Mouse (Mus musculus) neural tube, embryonic 12.5 days (tissue): ENCODE results near the gene Pam16. TPM values are rescaled to one million over a fixed set of nuclear protein-coding genes. Genes with fewer than 3 reads are reported as not detected.
"Not testable (repeated sequence)": the region's sequence is repeated elsewhere in the genome, so short reads cannot be mapped to it uniquely, and the experiment has no call there.

Experiments used
- ATAC-seq: fragments of 200-750 bp; cut with Nextera tagmentation; 2 replicates; pipeline ENCODE4 v1.8.0; 2017; ENCODE audit warnings: low read depth, mild to moderate bottlenecking, moderate TSS enrichment, moderate library complexity; ENCODE audit not compliant: low FRiP score
- H3K27ac ChIP-seq: fragments of 300-500 bp; sonication (generic); 2 replicates; pipeline ENCODE4 v1.5.1; 2016
- H3K27me3 ChIP-seq: fragments of 300-500 bp; sonication (generic); replicated peaks from 2 replicates; pipeline ENCODE4 v1.6.1; 2016; ENCODE audit warnings: mild to moderate bottlenecking
- H3K36me3 ChIP-seq: fragments of 300-500 bp; sonication (generic); 2 replicates; pipeline ENCODE4 v1.6.1; 2016; ENCODE audit warnings: mild to moderate bottlenecking
- H3K4me1 ChIP-seq: fragments of 300-500 bp; sonication (generic); 2 replicates; pipeline ENCODE4 v1.6.1; 2016
- H3K4me2 ChIP-seq: fragments of 300-500 bp; sonication (generic); replicated peaks from 2 replicates; pipeline ENCODE4 v1.6.1; 2016; ENCODE audit warnings: mild to moderate bottlenecking
- H3K4me3 ChIP-seq: fragments of 300-500 bp; sonication (generic); 2 replicates; pipeline ENCODE4 v1.5.1; 2016
- H3K9ac ChIP-seq: fragments of 300-500 bp; sonication (generic); 2 replicates; pipeline ENCODE4 v1.6.1; 2016; ENCODE audit warnings: mild to moderate bottlenecking
- H3K9me3 ChIP-seq: fragments of 300-500 bp; sonication (generic); 2 replicates; pipeline ENCODE4 v1.6.1; 2016; ENCODE audit warnings: mild to moderate bottlenecking
- WGBS: fragments of 180-500 bp; shearing (Covaris S2); methylation state at CpG from one replicate; pipeline ENCODE4 v1.1.7; 2016; 5-methylcytosine and 5-hydroxymethylcytosine counted together
- polyA plus RNA-seq: library from polyadenylated mRNA; unstranded; fragments of >200 nt; fragmentation: Nextera tagmentation; extraction: Ambion mirVana; gene quantifications from 2 replicates; pipeline ENCODE4 v1.2.1, GENCODE M21; 2016

Pam16 gene
- polyA plus RNA-seq, 1 experiment from 2014 or later = 121 TPM

GRCm38 (mm10) chr16:4581179-4581578 is 43.6 kb downstream of the Pam16 start:
- ATAC-seq, H3K27ac ChIP-seq, H3K9ac ChIP-seq, H3K36me3 ChIP-seq, H3K27me3 ChIP-seq, H3K4me2 ChIP-seq, H3K4me3 ChIP-seq, H3K9me3 ChIP-seq, H3K4me1 ChIP-seq: not testable (repeated sequence)
- 86% methylated on average over 4 of the region's 4 CpGs for WGBS

GRCm38 (mm10) chr16:4578630-4579029 is 46.2 kb downstream of the Pam16 start:
- Histone ChIP-seq H3K27me3 (no peaks in the 10 kb centered on the region), H3K4me2 (no peak overlapping the region), H3K36me3 (no peaks in the 10 kb centered on the region), H3K27ac (no peak overlapping the region), H3K4me3 (no peak overlapping the region), H3K9ac (no peak overlapping the region), H3K4me1 (no peaks in the 10 kb centered on the region), H3K9me3 (no peaks in the 10 kb centered on the region)
- ATAC-seq = no peak
- WGBS = 67% methylated on average over 7 of the region's 7 CpGs

GRCm38 (mm10) chr16:4576873-4577272 is 47.9 kb downstream of the Pam16 start:
- H3K9ac ChIP-seq = no peak overlapping the region
- no peak overlapping the region for H3K4me2 ChIP-seq
- H3K27me3 ChIP-seq = no peaks in the 10 kb centered on the region
- no peak overlapping the region for H3K4me3 ChIP-seq
- no peaks in the 10 kb centered on the region for H3K4me1 ChIP-seq
- H3K36me3 ChIP-seq = no peaks in the 10 kb centered on the region
- H3K27ac ChIP-seq = no peak overlapping the region
- no peaks in the 10 kb centered on the region for H3K9me3 ChIP-seq
- ATAC-seq = no peak
- WGBS = 70% methylated on average over 2 of the region's 2 CpGs

GRCm38 (mm10) chr16:4576038-4576437 is 48.8 kb downstream of the Pam16 start:
- H3K4me3 ChIP-seq = no peak overlapping the region
- no peaks in the 10 kb centered on the region for H3K4me1 ChIP-seq
- H3K27ac ChIP-seq = no peak overlapping the region
- no peak overlapping the region for H3K9ac ChIP-seq
- no peaks in the 10 kb centered on the region for H3K36me3 ChIP-seq
- H3K9me3 ChIP-seq = no peaks in the 10 kb centered on the region
- 51% methylated on average over 2 of the region's 2 CpGs for WGBS
- no peak for ATAC-seq
- no peak overlapping the region for H3K4me2 ChIP-seq
- H3K27me3 ChIP-seq = no peaks in the 10 kb centered on the region

GRCm38 (mm10) chr16:4570737-4571136 is 54.1 kb downstream of the Pam16 start:
- 0 out of 2 replicates have a peak, but pooled peaks cover 3% of the 10 kb centered on the region for H3K4me1 ChIP-seq
- H3K36me3 ChIP-seq = no peaks in the 10 kb centered on the region
- 59% methylated on average over 4 of the region's 4 CpGs for WGBS
- no peak overlapping the region for H3K9ac ChIP-seq
- H3K9me3 ChIP-seq = no peaks in the 10 kb centered on the region
- no peak overlapping the region for H3K27ac ChIP-seq
- no peaks in the 10 kb centered on the region for H3K27me3 ChIP-seq
- H3K4me2 ChIP-seq = no peak overlapping the region
- no peak overlapping the region for H3K4me3 ChIP-seq
- ATAC-seq = no peak

- Histone ChIP-seq H3K36me3 (no peaks in the 10 kb centered on the region), H3K9me3 (no peaks in the 10 kb centered on the region), H3K4me1 (0 out of 2 replicates have a peak, but pooled peaks cover 3% of the 10 kb centered on the region), H3K27ac (no peak overlapping the region), H3K4me3 (no peak overlapping the region), H3K27me3 (no peaks in the 10 kb centered on the region), H3K9ac (no peak overlapping the region), H3K4me2 (no peak overlapping the region)
- 0 out of 2 replicates have a peak, but pooled peaks have one; percentile 33 for ATAC-seq
- 14% methylated on average over 4 of the region's 4 CpGs for WGBS
These were observed 56.9 kb downstream of the Pam16 start for GRCm38 (mm10) chr16:4567912-4568311.

Other genes with a start within 250 kb of the Pam16 start
- gene Adcy9, start 204.5 kb downstream of the Pam16 start, polyA plus RNA-seq = 3.0 and 3.1 TPM in 2 replicates
- gene Srl, start 83.2 kb downstream of the Pam16 start, polyA plus RNA-seq = 30.2 and 33.2 TPM in 2 replicates
- gene Tfap4, start 65.1 kb downstream of the Pam16 start, polyA plus RNA-seq = 13.5 and 14.2 TPM in 2 replicates
- 36.5 and 36.7 TPM in 2 replicates for gene Glis2, start 30.3 kb downstream of the Pam16 start, polyA plus RNA-seq
- gene Vasn, start 15.0 kb upstream of the Pam16 start, polyA plus RNA-seq = 10.9 and 11.3 TPM in 2 replicates
- 51.5 and 56.4 TPM in 2 replicates for gene Dnaja3, start 15.0 kb upstream of the Pam16 start, polyA plus RNA-seq
- gene Coro7, start 54.8 kb upstream of the Pam16 start, polyA plus RNA-seq = 23.6 and 31.2 TPM in 2 replicates
- gene Nmral1, start 94.4 kb upstream of the Pam16 start, polyA plus RNA-seq = 98.7 and 105 TPM in 2 replicates
- gene Hmox2, start 101.4 kb upstream of the Pam16 start, polyA plus RNA-seq = 88.9 and 90.0 TPM in 2 replicates
- 97.0 and 102 TPM in 2 replicates for gene Cdip1, start 165.3 kb upstream of the Pam16 start, polyA plus RNA-seq
- 0.27 and 0.51 TPM in 2 replicates for gene 4930562C15Rik, start 210.4 kb upstream of the Pam16 start, polyA plus RNA-seq